Mouse (Mus musculus): ENCODE data around the gene Olfr704. TPM values are rescaled to one million over a fixed set of nuclear protein-coding genes. Genes with fewer than 3 reads are reported as not detected.
"Not testable (repeated sequence)": the region's sequence is repeated elsewhere in the genome, so short reads cannot be mapped to it uniquely, and the experiment has no call there.

Gene Olfr704
- not detected in 2 replicates for polyA plus RNA-seq (2012; ENCODE audit: insufficient read depth, low replicate concordance)

DNA sequence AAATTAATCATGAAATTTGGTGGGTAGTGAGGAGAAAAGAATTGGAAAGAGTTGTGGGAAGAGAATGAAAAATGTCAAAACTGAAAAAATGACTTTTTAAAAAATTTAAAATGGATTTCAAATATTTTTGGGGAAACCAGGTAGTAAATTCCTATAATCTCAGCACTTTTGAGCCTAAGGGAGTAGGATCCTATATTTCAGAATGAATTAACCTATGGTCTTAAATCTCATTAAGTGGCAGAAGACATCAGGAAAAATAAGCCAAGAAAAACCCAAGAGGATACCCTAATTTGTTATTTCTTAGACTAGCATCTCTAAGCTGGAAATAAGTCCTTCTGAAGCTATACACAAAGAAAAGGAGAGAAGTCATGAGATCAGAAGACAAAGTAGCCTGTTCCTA is at the start of gene Olfr704:
Gene Olfr704 (plus strand): TSS at position 301 of the 400 bp plus-strand sequence.
- Histone ChIP-seq H3K9me3 (no peaks in the 10 kb centered on the region), H3K36me3 (replicated peaks; ENCODE audit: low read length) (no peaks in the 10 kb centered on the region), H3K27me3 (replicated peaks) (no peaks in the 10 kb centered on the region), H3K4me1 (no peaks in the 10 kb centered on the region), H3K4me3 (replicated peaks) (no peak within 1 kb of the TSS)
- TF ChIP-seq FLI1 (IDR thresholded peaks at IDR 0.05; ENCODE audit: low read length), result no peak
- no peak for TF ChIP-seq GATA1 (IDR thresholded peaks at IDR 0.05; ENCODE audit: borderline replicate concordance, low read length)

DNA sequence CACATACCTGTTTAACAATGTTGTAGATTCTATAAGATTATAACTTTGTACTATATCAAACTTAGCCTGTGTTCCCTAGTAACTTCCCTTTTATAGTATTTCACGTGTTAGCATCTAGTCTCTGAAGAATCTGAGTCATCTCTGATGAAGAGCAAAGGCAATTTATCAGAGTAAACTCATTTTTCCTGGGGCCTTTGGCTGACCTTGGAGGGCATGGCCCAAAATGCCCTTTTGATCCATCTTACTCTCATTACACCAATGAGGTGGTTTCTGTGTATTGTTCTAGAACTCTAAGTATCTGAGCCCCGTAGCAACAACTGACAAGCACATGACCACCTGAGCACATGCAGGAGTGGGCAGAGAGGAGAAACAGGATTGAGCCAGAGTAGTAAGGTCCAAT is 49.2 kb upstream of the Olfr704 start, which contains the start of gene Olfr701:
Gene Olfr701 (plus strand): TSS at position 301 of the 400 bp plus-strand sequence.
- no peak within 1 kb of the TSS for H3K4me3 ChIP-seq (replicated peaks)
- H3K9me3 ChIP-seq, result no peaks in the 10 kb centered on the region
- H3K27me3 ChIP-seq (replicated peaks), result no peaks in the 10 kb centered on the region
- no peak for TF ChIP-seq FLI1 (IDR thresholded peaks at IDR 0.05; ENCODE audit: low read length)
- TF ChIP-seq GATA1 (IDR thresholded peaks at IDR 0.05; ENCODE audit: borderline replicate concordance, low read length), result no peak
- no peaks in the 10 kb centered on the region for H3K4me1 ChIP-seq
- no peaks in the 10 kb centered on the region for H3K36me3 ChIP-seq (replicated peaks; ENCODE audit: low read length)

DNA sequence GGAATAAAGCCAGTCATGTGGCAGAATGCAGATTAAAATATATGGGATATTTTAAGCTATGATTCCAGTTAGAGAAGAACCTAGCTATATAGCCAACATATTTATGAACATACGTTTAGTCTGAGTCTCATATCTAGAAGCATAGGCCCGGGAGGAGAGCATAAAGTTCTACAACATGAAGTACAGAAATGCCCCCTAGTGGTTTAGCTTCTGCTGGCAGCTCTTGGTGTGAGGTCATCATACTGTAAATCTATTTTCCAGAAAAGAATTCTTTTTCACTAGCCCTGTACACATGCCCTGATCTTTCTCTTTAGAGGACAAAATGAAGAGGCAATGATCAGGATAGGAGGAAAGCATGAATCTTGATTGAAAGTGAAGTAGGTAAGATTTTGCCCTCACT is 47.2 kb upstream of the Olfr704 start:
- H3K36me3 ChIP-seq (replicated peaks; ENCODE audit: low read length), result no peaks in the 10 kb centered on the region
- H3K27me3 ChIP-seq (replicated peaks), result no peaks in the 10 kb centered on the region
- H3K9me3 ChIP-seq, result no peaks in the 10 kb centered on the region
- TF ChIP-seq FLI1 (IDR thresholded peaks at IDR 0.05; ENCODE audit: low read length) (no peak), GATA1 (IDR thresholded peaks at IDR 0.05; ENCODE audit: borderline replicate concordance, low read length) (no peak)
- H3K4me3 ChIP-seq (replicated peaks), result no peak overlapping the region
- no peaks in the 10 kb centered on the region for H3K4me1 ChIP-seq

DNA sequence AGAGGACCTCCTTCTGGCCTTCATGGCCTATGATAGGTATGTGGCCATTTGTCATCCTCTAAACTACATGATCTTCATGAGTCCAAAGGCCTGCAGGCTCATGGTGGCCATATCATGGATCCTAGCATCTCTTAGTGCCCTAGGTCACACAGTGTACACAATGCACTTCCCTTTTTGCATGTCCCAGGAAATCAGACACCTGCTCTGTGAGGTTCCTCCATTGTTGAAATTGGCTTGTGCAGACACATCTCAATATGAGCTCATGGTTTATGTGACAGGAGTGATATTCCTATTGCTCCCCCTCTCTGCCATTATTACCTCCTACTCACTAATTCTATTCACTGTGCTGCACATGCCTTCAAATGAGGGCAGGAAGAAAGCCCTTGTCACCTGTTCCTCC is 44.6 kb upstream of the Olfr704 start:
- TF ChIP-seq FLI1 (IDR thresholded peaks at IDR 0.05; ENCODE audit: low read length) (no peak), GATA1 (IDR thresholded peaks at IDR 0.05; ENCODE audit: borderline replicate concordance, low read length) (no peak)
- no peaks in the 10 kb centered on the region for H3K4me1 ChIP-seq
- no peaks in the 10 kb centered on the region for H3K9me3 ChIP-seq
- no peaks in the 10 kb centered on the region for H3K27me3 ChIP-seq (replicated peaks)
- H3K36me3 ChIP-seq (replicated peaks; ENCODE audit: low read length), result no peaks in the 10 kb centered on the region
- no peak overlapping the region for H3K4me3 ChIP-seq (replicated peaks)

DNA sequence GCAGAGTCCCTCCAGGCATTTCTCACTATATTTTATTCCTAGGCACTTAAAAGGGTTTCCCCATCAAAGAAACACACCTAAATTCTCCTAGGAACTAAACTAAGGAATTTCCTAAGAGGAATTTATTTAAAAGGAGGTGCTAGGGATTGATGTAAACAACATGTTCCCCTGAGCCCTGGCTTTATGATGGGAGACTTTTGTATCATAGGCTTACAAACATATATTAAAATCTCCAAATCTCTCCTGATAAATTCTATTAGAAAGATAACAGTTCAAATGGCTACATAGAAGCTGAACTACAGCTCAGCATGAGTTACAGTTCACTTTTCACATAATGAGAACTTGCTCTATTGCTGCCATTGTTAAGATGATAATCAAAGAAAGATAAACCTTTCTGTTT is 29.2 kb upstream of the Olfr704 start, which contains the start of gene Olfr702:
Gene Olfr702 (minus strand): TSS at position 101 of the 400 bp plus-strand sequence.
- TF ChIP-seq GATA1 (IDR thresholded peaks at IDR 0.05; ENCODE audit: borderline replicate concordance, low read length) (no peak), FLI1 (IDR thresholded peaks at IDR 0.05; ENCODE audit: low read length) (no peak)
- no peaks in the 10 kb centered on the region for H3K36me3 ChIP-seq (replicated peaks; ENCODE audit: low read length)
- H3K9me3 ChIP-seq, result no peaks in the 10 kb centered on the region

DNA sequence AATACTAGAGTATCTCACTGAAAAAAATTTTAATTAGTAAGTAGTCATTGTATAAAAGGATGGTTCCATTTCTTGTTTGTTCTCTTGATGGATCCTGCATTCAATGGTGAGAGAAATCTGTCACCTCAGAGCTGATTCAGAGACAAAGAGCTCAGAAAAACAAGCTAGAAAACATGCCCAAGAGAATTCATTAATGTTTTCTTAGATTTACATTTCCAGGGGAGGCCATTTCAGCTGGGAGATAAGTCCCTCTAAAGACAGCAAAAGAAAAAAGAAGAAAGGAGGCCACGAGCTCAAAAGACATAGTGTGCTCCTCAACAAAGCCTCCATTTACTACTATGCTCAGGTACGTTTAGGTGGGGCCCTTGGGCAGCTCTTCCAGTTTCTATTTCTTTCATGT is 19.9 kb upstream of the Olfr704 start, which contains the start of gene Olfr703:
Gene Olfr703 (plus strand): TSS at position 301 of the 400 bp plus-strand sequence.
- no peaks in the 10 kb centered on the region for H3K36me3 ChIP-seq (replicated peaks; ENCODE audit: low read length)
- no peaks in the 10 kb centered on the region for H3K4me1 ChIP-seq
- no peaks in the 10 kb centered on the region for H3K9me3 ChIP-seq
- no peak for TF ChIP-seq GATA1 (IDR thresholded peaks at IDR 0.05; ENCODE audit: borderline replicate concordance, low read length)
- no peak for TF ChIP-seq FLI1 (IDR thresholded peaks at IDR 0.05; ENCODE audit: low read length)
- no peak within 1 kb of the TSS for H3K4me3 ChIP-seq (replicated peaks)
- H3K27me3 ChIP-seq (replicated peaks), result no peaks in the 10 kb centered on the region

More for the DNA sequence above, 29.2 kb upstream of the Olfr704 start, which contains the start of gene Olfr702:
- Histone ChIP-seq H3K27me3 (replicated peaks) (no peaks in the 10 kb centered on the region), H3K4me3 (replicated peaks) (no peak within 1 kb of the TSS), H3K4me1 (no peaks in the 10 kb centered on the region)

DNA sequence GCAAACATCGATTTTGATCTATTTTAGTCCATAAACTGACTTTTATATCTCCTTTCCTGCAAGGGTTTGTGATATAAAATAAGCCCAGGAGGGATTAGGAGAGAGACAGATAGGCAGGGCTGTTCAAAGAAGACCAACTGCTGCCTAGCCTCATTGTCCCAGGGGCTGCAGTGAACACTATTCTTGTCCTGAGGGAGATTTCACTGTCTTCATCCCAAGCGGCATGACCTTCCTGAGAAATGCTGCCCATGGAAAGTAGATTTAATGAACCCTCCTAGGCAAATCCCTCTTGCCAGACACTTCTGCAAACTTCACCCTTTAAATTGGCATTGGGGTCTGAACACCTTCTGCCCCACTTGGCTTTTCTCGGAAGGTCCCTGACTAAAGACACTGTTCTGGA is 13.8 kb downstream of the Olfr704 start, which contains the start of gene Olfr705:
Gene Olfr705 (minus strand): TSS at position 101 of the 400 bp plus-strand sequence.
- TF ChIP-seq FLI1 (IDR thresholded peaks at IDR 0.05; ENCODE audit: low read length) (no peak), GATA1 (IDR thresholded peaks at IDR 0.05; ENCODE audit: borderline replicate concordance, low read length) (no peak)
- no peaks in the 10 kb centered on the region for H3K27me3 ChIP-seq (replicated peaks)
- H3K9me3 ChIP-seq, result no peaks in the 10 kb centered on the region
- no peaks in the 10 kb centered on the region for H3K4me1 ChIP-seq
- H3K36me3 ChIP-seq (replicated peaks; ENCODE audit: low read length), result no peaks in the 10 kb centered on the region
- no peak within 1 kb of the TSS for H3K4me3 ChIP-seq (replicated peaks)

DNA sequence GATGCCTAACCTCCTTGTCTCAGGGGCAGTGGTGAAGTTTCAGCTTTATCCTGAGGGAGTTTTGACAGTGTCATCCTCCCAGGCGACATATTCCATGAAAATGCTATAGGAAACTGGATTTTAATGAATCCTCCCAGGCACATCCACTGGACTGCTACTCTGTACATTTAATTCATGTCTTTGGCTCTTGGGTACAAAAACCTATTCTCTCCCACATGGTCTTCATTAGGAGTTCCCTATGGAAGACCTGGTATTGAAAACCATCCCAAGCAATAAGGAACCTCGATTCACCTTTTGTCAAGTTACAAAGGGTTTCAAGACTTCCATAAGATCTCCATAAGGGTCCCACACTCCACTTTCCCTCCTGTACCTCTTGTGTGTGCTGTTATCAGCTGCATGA is 25.1 kb downstream of the Olfr704 start, which contains the start of gene Olfr706:
Gene Olfr706 (minus strand): TSS at position 101 of the 400 bp plus-strand sequence.
- TF ChIP-seq GATA1 (IDR thresholded peaks at IDR 0.05; ENCODE audit: borderline replicate concordance, low read length) (no peak), FLI1 (IDR thresholded peaks at IDR 0.05; ENCODE audit: low read length) (no peak)
- no peaks in the 10 kb centered on the region for H3K36me3 ChIP-seq (replicated peaks; ENCODE audit: low read length)
- H3K9me3 ChIP-seq, result no peaks in the 10 kb centered on the region
- no peaks in the 10 kb centered on the region for H3K27me3 ChIP-seq (replicated peaks)
- H3K4me1 ChIP-seq, result no peaks in the 10 kb centered on the region
- H3K4me3 ChIP-seq (replicated peaks), result no peak within 1 kb of the TSS

DNA sequence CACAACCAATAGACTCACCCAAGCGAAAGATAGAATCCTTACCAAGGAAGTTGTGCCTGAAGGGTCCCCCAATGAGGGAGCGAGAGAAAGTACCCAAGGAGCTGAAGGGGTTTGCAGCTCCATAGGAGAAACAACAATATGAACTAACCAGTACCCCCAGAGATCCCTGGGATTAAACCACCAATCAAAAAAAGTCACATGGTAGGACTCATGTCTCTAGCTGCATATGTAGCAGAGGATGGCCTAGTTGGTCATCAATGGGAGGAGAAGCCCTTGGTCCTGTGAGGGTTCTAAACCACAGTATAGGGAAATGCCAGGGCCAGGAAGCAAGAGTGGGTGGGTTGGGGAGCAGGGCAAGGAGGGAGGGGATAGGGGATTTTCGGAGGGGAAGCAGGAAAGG is 38.2 kb downstream of the Olfr704 start, which contains the start of gene Olfr707:
Gene Olfr707 (minus strand): TSS at position 101 of the 400 bp plus-strand sequence.
- not testable (repeated sequence) for H3K4me1 ChIP-seq; H3K4me3 ChIP-seq (replicated peaks); H3K27me3 ChIP-seq (replicated peaks); H3K36me3 ChIP-seq (replicated peaks; ENCODE audit: low read length); H3K9me3 ChIP-seq

DNA sequence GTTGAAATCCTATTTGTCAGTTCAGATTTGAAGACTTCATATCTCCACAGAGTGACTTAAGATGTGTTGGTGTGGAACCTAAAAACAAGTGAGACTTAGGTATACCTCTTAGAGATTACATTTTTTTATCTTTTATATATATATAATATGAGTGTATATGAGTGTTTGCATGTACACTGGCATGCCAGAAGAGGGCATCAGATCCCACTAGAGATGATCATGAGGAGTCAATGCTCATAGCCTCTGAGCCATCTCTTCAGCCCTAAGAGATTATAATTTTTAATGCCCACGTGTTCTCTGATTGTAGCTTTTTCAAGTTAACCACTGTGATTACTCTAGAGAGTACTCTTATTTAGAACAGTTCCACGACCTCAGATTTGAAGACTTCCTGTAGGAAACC is 44.7 kb downstream of the Olfr704 start, which contains the start of gene Olfr1532-ps1:
Gene Olfr1532-ps1 (plus strand): TSS at position 326 of the 400 bp plus-strand sequence.
- Histone ChIP-seq H3K4me3 (replicated peaks) (no peak within 1 kb of the TSS), H3K27me3 (replicated peaks) (no peaks in the 10 kb centered on the region), H3K4me1 (no peaks in the 10 kb centered on the region), H3K36me3 (replicated peaks; ENCODE audit: low read length) (no peaks in the 10 kb centered on the region), H3K9me3 (no peaks in the 10 kb centered on the region)
- no peak for TF ChIP-seq FLI1 (IDR thresholded peaks at IDR 0.05; ENCODE audit: low read length)
- no peak for TF ChIP-seq GATA1 (IDR thresholded peaks at IDR 0.05; ENCODE audit: borderline replicate concordance, low read length)

Other genes starting within 250 kb of the Olfr704 start
- gene Olfr693, start 182.6 kb upstream of the Olfr704 start, polyA plus RNA-seq (2012; ENCODE audit: insufficient read depth, low replicate concordance), result not detected in 2 replicates
- not detected in 2 replicates for gene Olfr694, start 171.4 kb upstream of the Olfr704 start, polyA plus RNA-seq (2012; ENCODE audit: insufficient read depth, low replicate concordance)
- gene Olfr695, start 146.8 kb upstream of the Olfr704 start, polyA plus RNA-seq (2012; ENCODE audit: insufficient read depth, low replicate concordance), result not detected in 2 replicates
- gene Olfr697, start 120.7 kb upstream of the Olfr704 start, polyA plus RNA-seq (2012; ENCODE audit: insufficient read depth, low replicate concordance), result not detected in 2 replicates
- gene Olfr698, start 107.8 kb upstream of the Olfr704 start, polyA plus RNA-seq (2012; ENCODE audit: insufficient read depth, low replicate concordance), result not detected in 2 replicates
- not detected in 2 replicates for gene Olfr699, start 70.0 kb upstream of the Olfr704 start, polyA plus RNA-seq (2012; ENCODE audit: insufficient read depth, low replicate concordance)
- not detected in 2 replicates for gene Olfr700, start 54.4 kb upstream of the Olfr704 start, polyA plus RNA-seq (2012; ENCODE audit: insufficient read depth, low replicate concordance)
- not detected in 2 replicates for gene Olfr701, start 49.1 kb upstream of the Olfr704 start, polyA plus RNA-seq (2012; ENCODE audit: insufficient read depth, low replicate concordance)
- not detected in 2 replicates for gene Olfr702, start 29.3 kb upstream of the Olfr704 start, polyA plus RNA-seq (2012; ENCODE audit: insufficient read depth, low replicate concordance)
- 0.58 TPM in 1 of 2 replicates, not detected in the other for gene Olfr703, start 19.8 kb upstream of the Olfr704 start, polyA plus RNA-seq (2012; ENCODE audit: insufficient read depth, low replicate concordance)
- gene Olfr705, start 13.7 kb downstream of the Olfr704 start, polyA plus RNA-seq (2012; ENCODE audit: insufficient read depth, low replicate concordance), result not detected in 2 replicates
- gene Olfr706, start 25.0 kb downstream of the Olfr704 start, polyA plus RNA-seq (2012; ENCODE audit: insufficient read depth, low replicate concordance), result not detected in 2 replicates
- not detected in 2 replicates for gene Olfr707, start 38.1 kb downstream of the Olfr704 start, polyA plus RNA-seq (2012; ENCODE audit: insufficient read depth, low replicate concordance)
- gene Olfr1532-ps1, start 44.8 kb downstream of the Olfr704 start, polyA plus RNA-seq (2012; ENCODE audit: insufficient read depth, low replicate concordance), result not detected in 2 replicates
- gene Olfr709-ps1, start 69.0 kb downstream of the Olfr704 start, polyA plus RNA-seq (2012; ENCODE audit: insufficient read depth, low replicate concordance), result not detected in 2 replicates
- gene Olfr710, start 85.1 kb downstream of the Olfr704 start, polyA plus RNA-seq (2012; ENCODE audit: insufficient read depth, low replicate concordance), result not detected in 2 replicates
- gene Olfr6, start 100.8 kb downstream of the Olfr704 start, polyA plus RNA-seq (2012; ENCODE audit: insufficient read depth, low replicate concordance), result not detected in 2 replicates
- gene Olfr711, start 112.3 kb downstream of the Olfr704 start, polyA plus RNA-seq (2012; ENCODE audit: insufficient read depth, low replicate concordance), result not detected in 2 replicates
- gene Olfr2, start 142.9 kb downstream of the Olfr704 start, polyA plus RNA-seq (2012; ENCODE audit: insufficient read depth, low replicate concordance), result 0.47 TPM in 1 of 2 replicates, not detected in the other
- not detected in 2 replicates for gene Olfr713, start 168.0 kb downstream of the Olfr704 start, polyA plus RNA-seq (2012; ENCODE audit: insufficient read depth, low replicate concordance)
- not detected in 2 replicates for gene Olfr714, start 207.8 kb downstream of the Olfr704 start, polyA plus RNA-seq (2012; ENCODE audit: insufficient read depth, low replicate concordance)
- gene Olfr17, start 230.0 kb downstream of the Olfr704 start, polyA plus RNA-seq (2012; ENCODE audit: insufficient read depth, low replicate concordance), result not detected in 2 replicates
- not detected in 2 replicates for gene Olfr715b, start 247.2 kb downstream of the Olfr704 start, polyA plus RNA-seq (2012; ENCODE audit: insufficient read depth, low replicate concordance)

Measured in megakaryocyte, embryonic 14.5 days (primary cell).